Mouse (Mus musculus) embryonic facial prominence, embryonic 12.5 days (tissue): ENCODE measurements around the gene Duox1. TPM values are rescaled to one million over a fixed set of nuclear protein-coding genes. Genes with fewer than 3 reads are reported as not detected.

Experiments
- ATAC-seq: fragments of 200-750 bp; cut with Nextera tagmentation; 2 replicates; pipeline ENCODE4 v1.8.0; 2017; ENCODE audit not compliant: insufficient number of reproducible peaks, insufficient read depth, low FRiP score, low TSS enrichment
- H3K27ac ChIP-seq: fragments of 300-500 bp; sonication (generic); 2 replicates; pipeline ENCODE4 v1.5.1; 2016; ENCODE audit warnings: mild to moderate bottlenecking
- H3K27me3 ChIP-seq: fragments of 300-500 bp; sonication (generic); 2 replicates; pipeline ENCODE4 v1.6.1; 2016; ENCODE audit warnings: mild to moderate bottlenecking, moderate library complexity
- H3K36me3 ChIP-seq: fragments of 300-500 bp; sonication (generic); 2 replicates; pipeline ENCODE4 v1.6.1; 2016; ENCODE audit warnings: mild to moderate bottlenecking
- H3K4me1 ChIP-seq: fragments of 300-500 bp; sonication (generic); 2 replicates; pipeline ENCODE4 v1.6.1; 2016
- H3K4me2 ChIP-seq: fragments of 300-500 bp; sonication (generic); replicated peaks from 2 replicates; pipeline ENCODE4 v1.6.1; 2016; ENCODE audit warnings: mild to moderate bottlenecking, moderate library complexity
- H3K4me3 ChIP-seq: fragments of 300-500 bp; sonication (generic); 2 replicates; pipeline ENCODE4 v1.5.1; 2016; ENCODE audit warnings: mild to moderate bottlenecking
- H3K9ac ChIP-seq: fragments of 300-500 bp; sonication (generic); 2 replicates; pipeline ENCODE4 v1.6.1; 2016; ENCODE audit warnings: mild to moderate bottlenecking, moderate library complexity
- H3K9me3 ChIP-seq: fragments of 300-500 bp; sonication (generic); 2 replicates; pipeline ENCODE4 v1.6.1; 2016; ENCODE audit warnings: mild to moderate bottlenecking, moderate library complexity
- WGBS: fragments of 180-500 bp; shearing (Covaris S2); methylation state at CpG from one replicate; pipeline ENCODE4 v1.1.7; 2016; 5-methylcytosine and 5-hydroxymethylcytosine counted together
- polyA plus RNA-seq: library from polyadenylated mRNA; unstranded; fragments of >200 nt; fragmentation: Nextera tagmentation; extraction: Ambion mirVana; gene quantifications from 2 replicates; pipeline ENCODE4 v1.2.1, GENCODE M21; 2016

The Duox1 gene
- polyA plus RNA-seq, 1 experiment from 2014 or later, result 0.32 TPM

DNA sequence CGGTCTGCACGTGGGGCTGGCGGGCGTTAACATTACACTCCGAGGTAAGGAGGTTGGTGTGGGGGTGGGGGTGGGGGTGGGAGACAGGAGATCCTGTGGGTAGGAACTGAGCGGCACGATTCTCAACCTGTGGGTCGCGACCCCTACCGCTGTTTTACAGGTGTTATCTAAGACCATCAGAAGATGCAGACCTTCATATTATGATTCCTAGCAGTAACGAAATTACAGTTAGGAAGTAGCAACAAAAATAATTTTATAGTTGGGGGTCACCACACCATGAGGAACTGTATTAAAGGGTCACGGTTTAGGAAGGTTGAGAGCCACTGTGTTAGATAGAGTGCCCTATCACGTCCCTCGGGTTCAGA is 14.8 kb upstream of the Duox1 start:
- H3K36me3 ChIP-seq, result no peaks in the 10 kb centered on the region
- H3K4me2 ChIP-seq, result peak overlapping the region; percentile 63; the same call in 1 of the 2 replicates
- ATAC-seq, result no peak
- H3K4me3 ChIP-seq, result no peak overlapping the region
- H3K9me3 ChIP-seq, result no peaks in the 10 kb centered on the region
- peaks cover 26% of the 10 kb centered on the region for H3K4me1 ChIP-seq
- peaks cover 97% of the 10 kb centered on the region for H3K27me3 ChIP-seq
- H3K27ac ChIP-seq, result no peak overlapping the region
- 4% methylated on average over 14 of the region's 14 CpGs for WGBS
- H3K9ac ChIP-seq, result no peak overlapping the region

DNA sequence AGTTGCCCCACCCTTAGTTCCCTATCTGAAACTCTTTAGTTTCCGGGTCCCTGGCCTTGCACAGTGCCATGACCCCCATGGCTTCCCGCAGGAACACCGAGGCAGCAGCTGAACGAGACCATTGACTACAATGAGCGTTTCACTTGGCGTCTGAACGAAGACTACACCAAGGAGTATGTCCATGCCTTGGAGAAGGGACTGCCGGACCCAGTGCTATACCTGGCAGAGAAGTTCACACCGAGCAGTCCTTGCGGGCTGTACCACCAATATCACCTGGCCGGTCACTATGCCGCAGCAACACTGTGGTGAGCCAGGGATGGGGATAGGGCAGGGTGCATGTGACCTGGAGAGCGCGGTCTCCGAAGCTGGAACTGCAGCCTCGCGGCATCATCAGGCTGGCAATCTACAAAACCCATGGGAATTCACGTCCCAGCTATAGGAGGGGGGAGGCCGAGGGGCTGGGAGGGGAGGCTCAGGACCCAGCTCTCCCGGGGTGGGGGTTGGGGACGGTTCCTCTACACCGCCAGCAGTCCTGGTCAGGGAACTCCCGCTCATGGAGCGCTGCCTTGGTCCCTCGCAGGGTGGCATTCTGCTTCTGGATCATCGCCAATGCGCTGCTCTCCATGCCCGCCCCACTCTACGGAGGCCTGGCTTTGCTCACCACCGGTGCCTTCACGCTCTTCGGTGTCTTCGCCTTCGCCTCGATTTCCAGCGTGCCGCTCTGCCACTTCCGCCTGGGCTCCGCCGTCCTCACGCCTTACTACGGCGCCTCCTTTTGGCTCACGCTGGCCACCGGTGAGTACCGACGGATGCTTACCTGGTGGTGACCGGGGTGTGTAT is 14.2 kb upstream of the Duox1 start:
- ATAC-seq, result no peak; the same call in 1 of the 2 replicates
- no peaks in the 10 kb centered on the region for H3K36me3 ChIP-seq
- peaks cover 26% of the 10 kb centered on the region for H3K4me1 ChIP-seq
- peak overlapping the region; percentile 63 for H3K4me2 ChIP-seq
- H3K9me3 ChIP-seq, result no peaks in the 10 kb centered on the region
- WGBS, result under 1% methylated on average over 48 of the region's 48 CpGs
- no peak overlapping the region for H3K27ac ChIP-seq
- peaks cover 97% of the 10 kb centered on the region for H3K27me3 ChIP-seq
- no peak overlapping the region for H3K9ac ChIP-seq
- peak overlapping the region; percentile 34 for H3K4me3 ChIP-seq

DNA sequence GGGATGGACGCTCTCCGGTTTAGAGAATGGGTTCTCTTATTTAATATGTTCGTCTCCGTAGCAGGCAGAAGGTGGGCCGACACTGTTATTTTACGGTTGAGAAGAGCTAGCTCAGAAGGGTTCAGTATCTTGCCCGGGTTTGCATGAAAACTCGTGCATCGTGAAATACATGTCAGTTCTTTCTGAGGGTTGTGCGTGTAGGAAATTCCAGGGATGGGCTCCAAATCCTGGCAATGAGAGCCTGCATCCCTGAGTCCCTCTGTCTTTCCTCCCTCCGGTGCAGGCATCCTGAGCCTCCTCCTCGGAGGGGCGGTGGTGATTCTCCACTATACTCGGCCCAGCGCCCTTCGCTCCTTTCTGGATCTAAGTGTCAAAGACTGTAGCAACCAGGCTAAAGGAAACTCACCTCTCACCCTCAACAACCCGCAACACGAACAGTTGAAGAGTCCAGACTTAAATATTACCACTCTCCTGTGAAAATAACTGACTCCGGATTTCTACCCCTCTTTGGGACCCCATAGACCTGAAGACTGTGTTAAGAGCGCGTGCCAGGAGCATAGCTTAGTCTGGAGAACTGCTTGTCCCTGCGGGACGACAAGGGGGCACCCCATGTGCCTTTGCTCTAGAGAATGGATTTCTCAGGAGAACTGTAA is 13.4 kb upstream of the Duox1 start:
- H3K36me3 ChIP-seq, result no peaks in the 10 kb centered on the region
- H3K4me2 ChIP-seq, result peak overlapping the region; percentile 63
- H3K27ac ChIP-seq, result no peak overlapping the region
- ATAC-seq, result no peak
- no peaks in the 10 kb centered on the region for H3K9me3 ChIP-seq
- WGBS, result 8% methylated on average over 23 of the region's 23 CpGs
- H3K4me3 ChIP-seq, result peak overlapping the region; percentile 34
- peaks cover 97% of the 10 kb centered on the region for H3K27me3 ChIP-seq
- no peak overlapping the region for H3K9ac ChIP-seq
- peaks cover 26% of the 10 kb centered on the region for H3K4me1 ChIP-seq

DNA sequence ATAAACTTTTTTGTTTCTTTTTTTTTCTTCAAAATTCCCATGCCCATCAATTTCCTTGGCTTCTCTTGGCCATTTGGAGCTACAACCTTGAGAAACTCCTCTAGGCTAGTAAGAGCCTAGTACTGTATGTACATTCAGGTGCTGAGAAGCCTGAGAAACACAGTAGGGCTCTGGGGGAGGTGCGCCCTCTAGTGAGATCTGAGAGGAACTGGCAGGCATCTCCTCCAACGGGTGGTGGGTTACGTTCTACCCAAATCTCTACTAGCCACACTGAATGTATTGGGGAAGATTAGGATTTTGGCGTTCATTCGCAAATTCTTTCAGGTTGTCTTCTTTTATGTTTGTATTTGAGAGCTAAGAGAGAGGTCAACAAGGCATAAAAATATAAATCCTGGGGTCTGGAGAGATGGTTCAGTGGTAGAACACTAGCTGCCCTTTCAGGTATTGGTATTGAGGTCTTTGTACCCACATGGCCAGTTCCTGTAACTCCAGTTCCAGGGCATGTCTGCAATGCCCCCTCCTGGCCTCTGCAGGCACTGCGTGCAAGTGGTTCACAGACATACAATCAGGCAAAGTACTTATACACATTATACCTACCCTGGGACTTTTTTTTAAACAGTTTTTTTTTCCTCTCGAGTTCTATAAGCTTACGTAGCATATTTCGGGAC is 12.8 kb upstream of the Duox1 start:
- H3K27ac ChIP-seq, result no peak overlapping the region
- 11% methylated on average over 9 of the region's 9 CpGs for WGBS
- no peak; the same call in 1 of the 2 replicates for ATAC-seq
- peaks cover 20% of the 10 kb centered on the region for H3K4me1 ChIP-seq
- H3K4me3 ChIP-seq, result no peak overlapping the region
- H3K9me3 ChIP-seq, result no peaks in the 10 kb centered on the region
- H3K9ac ChIP-seq, result no peak overlapping the region
- no peaks in the 10 kb centered on the region for H3K36me3 ChIP-seq
- H3K27me3 ChIP-seq, result peaks cover 96% of the 10 kb centered on the region
- no peak overlapping the region for H3K4me2 ChIP-seq

DNA sequence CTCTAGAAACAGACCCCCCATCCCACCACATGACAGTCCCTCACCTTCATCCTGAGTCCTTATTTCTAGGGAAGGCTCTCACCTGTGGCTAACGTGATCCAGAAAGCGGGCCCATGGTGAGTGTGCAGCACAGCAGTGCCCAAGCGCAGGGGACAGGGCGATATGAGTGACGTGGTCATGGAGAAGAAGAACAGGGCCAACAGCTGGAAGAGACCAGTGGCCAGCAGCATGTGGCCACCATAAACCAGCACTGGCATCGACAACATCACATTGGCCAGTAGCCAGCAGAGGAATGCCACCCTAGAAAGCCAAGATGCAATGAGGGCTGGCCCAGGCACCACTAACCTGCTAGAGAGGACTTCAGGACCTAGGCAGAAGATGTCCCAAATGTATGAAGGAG is 10.9 kb upstream of the Duox1 start:
- Histone ChIP-seq H3K4me3 (no peak overlapping the region), H3K27ac (no peak overlapping the region), H3K36me3 (no peaks in the 10 kb centered on the region), H3K4me1 (peaks cover 10% of the 10 kb centered on the region), H3K27me3 (peaks cover 85% of the 10 kb centered on the region), H3K4me2 (no peak overlapping the region), H3K9me3 (no peaks in the 10 kb centered on the region), H3K9ac (no peak overlapping the region)
- ATAC-seq, result no peak
- WGBS, result 85% methylated on average over 6 of the region's 6 CpGs

GRCm38 (mm10) chr2:122305097-122305892 is 10.2 kb upstream of the Duox1 start:
- 82% methylated on average over 16 of the region's 16 CpGs for WGBS
- Histone ChIP-seq H3K27ac (no peak overlapping the region), H3K36me3 (no peaks in the 10 kb centered on the region), H3K27me3 (peaks cover 78% of the 10 kb centered on the region), H3K9ac (no peak overlapping the region), H3K4me1 (peaks cover 10% of the 10 kb centered on the region), H3K4me3 (no peak overlapping the region), H3K4me2 (no peak overlapping the region), H3K9me3 (no peaks in the 10 kb centered on the region)
- no peak for ATAC-seq

DNA sequence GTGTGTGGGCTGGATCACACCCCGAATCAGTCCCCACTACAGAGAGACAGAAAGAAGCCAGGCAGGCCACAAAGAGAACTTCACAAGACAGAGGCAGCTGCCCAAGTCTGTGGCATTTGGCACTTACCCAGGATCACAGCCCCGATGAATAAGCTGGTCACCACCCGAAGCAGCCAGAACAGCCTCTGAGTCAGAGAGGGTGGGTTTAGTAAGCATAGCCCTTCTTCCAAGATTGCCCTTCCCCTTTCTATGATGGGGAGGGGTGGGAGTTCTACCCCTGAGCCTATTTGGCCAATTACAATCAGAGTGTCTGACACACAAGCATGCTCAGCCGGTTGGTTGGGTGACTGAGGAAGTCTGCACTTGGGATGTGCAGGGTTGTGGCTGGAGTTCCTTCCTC is 9.3 kb upstream of the Duox1 start:
- Histone ChIP-seq H3K27me3 (peaks cover 76% of the 10 kb centered on the region), H3K4me3 (no peak overlapping the region), H3K9ac (no peak overlapping the region), H3K4me1 (peaks cover 7% of the 10 kb centered on the region), H3K27ac (no peak overlapping the region), H3K9me3 (no peaks in the 10 kb centered on the region), H3K4me2 (no peak overlapping the region), H3K36me3 (no peaks in the 10 kb centered on the region)
- WGBS, result 66% methylated on average over 4 of the region's 4 CpGs
- ATAC-seq, result no peak

DNA sequence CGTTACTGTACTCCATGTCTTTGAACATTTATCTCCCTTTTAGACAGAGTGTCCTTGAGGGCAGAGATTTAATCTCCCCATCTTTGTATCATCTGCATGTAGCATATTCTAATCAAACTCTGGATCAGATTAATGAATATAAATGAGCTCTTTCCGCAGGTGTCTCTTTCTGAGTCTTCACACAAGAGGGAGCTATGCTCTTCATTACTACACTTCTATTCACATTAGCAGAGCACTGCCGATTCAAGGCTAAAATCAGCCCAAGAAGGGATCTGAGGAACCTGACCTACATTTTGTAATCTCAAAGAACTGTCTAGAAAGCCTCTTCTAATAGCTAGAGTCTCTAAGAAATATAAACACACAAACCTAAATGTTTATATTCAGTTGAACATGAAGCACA is 5.8 kb upstream of the Duox1 start:
- ATAC-seq, result no peak
- H3K27ac ChIP-seq, result no peak overlapping the region
- H3K36me3 ChIP-seq, result no peaks in the 10 kb centered on the region
- H3K9ac ChIP-seq, result no peak overlapping the region
- peaks cover 74% of the 10 kb centered on the region for H3K27me3 ChIP-seq
- no peaks in the 10 kb centered on the region for H3K9me3 ChIP-seq
- WGBS, result 50% methylated on average over 3 of the region's 3 CpGs
- no peak overlapping the region for H3K4me3 ChIP-seq
- H3K4me1 ChIP-seq, result peaks cover 4% of the 10 kb centered on the region; the same call in 1 of the 2 replicates
- H3K4me2 ChIP-seq, result no peak overlapping the region

DNA sequence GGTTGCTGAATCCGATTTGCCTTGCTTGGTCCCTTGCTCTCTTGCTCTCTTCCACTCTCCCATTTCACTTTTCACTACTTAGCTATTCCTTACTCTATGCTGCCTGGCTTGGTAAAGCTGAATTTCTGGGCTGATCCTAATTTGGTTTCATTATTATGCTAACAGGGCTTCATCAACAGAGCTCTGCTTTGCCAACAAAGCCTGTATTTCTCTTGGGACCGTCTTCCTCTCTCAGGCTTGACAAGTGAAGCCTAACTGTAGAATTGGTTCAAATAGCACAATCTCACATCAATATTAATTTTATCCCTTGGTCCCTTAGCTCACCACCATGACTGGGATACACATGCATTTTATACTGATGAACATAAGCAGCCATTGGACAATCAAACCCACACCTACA is 3.9 kb upstream of the Duox1 start:
- Histone ChIP-seq H3K27me3 (peaks cover 66% of the 10 kb centered on the region), H3K4me1 (peaks cover 4% of the 10 kb centered on the region; the same call in 1 of the 2 replicates), H3K9me3 (no peaks in the 10 kb centered on the region), H3K4me2 (no peak overlapping the region), H3K9ac (no peak overlapping the region), H3K4me3 (no peak overlapping the region), H3K36me3 (no peaks in the 10 kb centered on the region), H3K27ac (no peak overlapping the region)
- no peak for ATAC-seq
- WGBS, result 54% methylated on average over 2 of the region's 2 CpGs

DNA sequence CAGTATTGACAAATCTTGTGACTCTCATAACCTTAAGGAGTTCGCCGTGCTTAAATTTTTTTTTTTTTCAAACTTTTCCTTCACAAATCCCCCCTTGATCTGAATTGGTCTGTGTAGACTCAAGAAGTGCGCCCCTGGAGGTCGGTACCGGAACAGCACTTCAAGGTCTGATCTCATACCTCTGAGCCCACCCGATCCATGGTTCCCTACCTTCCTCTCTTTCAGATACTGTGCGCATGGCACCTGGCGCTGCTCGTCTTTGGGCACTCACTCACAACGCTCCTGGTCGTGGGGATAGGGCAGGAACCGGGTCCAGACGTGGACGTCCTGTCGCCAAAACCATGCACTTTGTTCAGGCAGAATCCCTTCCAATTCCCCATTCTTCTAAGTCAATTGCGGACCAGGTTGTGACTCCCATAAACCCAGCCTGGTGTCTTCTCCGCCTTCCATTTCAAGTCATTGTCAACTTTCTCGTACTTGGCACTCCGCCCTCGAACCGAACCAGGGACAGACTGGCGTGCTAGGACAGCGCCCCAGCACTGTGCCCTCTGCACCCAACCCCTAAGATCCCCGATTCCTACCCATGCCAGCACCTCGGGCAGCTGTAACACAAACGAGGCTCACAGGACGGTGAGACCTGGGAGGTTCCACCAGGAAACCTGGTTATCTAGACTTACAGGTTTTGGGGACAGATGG is 2.6 kb upstream of the Duox1 start:
- Histone ChIP-seq H3K4me3 (no peak overlapping the region), H3K9me3 (no peaks in the 10 kb centered on the region), H3K4me1 (peaks cover 4% of the 10 kb centered on the region; the same call in 1 of the 2 replicates), H3K9ac (no peak overlapping the region), H3K27ac (no peak overlapping the region), H3K36me3 (no peaks in the 10 kb centered on the region), H3K4me2 (peak overlapping the region; percentile 53), H3K27me3 (peaks cover 54% of the 10 kb centered on the region)
- 3% methylated on average over 27 of the region's 27 CpGs for WGBS
- no peak for ATAC-seq

GRCm38 (mm10) chr2:122313536-122313935 is 1.9 kb upstream of the Duox1 start, which contains the start of gene Duoxa1:
Gene Duoxa1 (minus strand): TSS chr2:122313730.
- peak within 1 kb of the TSS; percentile 53 for H3K4me2 ChIP-seq
- peaks cover 53% of the 10 kb centered on the region for H3K27me3 ChIP-seq
- no peaks in the 10 kb centered on the region for H3K36me3 ChIP-seq
- peaks cover 4% of the 10 kb centered on the region; the same call in 1 of the 2 replicates for H3K4me1 ChIP-seq
- no peak within 1 kb of the TSS for H3K27ac ChIP-seq
- peak within 1 kb of the TSS; percentile 19; the same call in 1 of the 2 replicates for H3K9ac ChIP-seq
- ATAC-seq, result no peak; the same call in 1 of the 2 replicates
- H3K4me3 ChIP-seq, result peak within 1 kb of the TSS; percentile 22
- WGBS, result 2% methylated on average over 24 of the region's 24 CpGs
- H3K9me3 ChIP-seq, result no peaks in the 10 kb centered on the region
